Mouse (Mus musculus): ENCODE data around the gene Fam20a. TPM values are rescaled to one million over a fixed set of nuclear protein-coding genes. Genes with fewer than 3 reads are reported as not detected.

The Fam20a gene
- polyA plus RNA-seq, 1 experiment from 2014 or later = 0.37 TPM

- Histone ChIP-seq H3K4me3 (ENCODE audit: low read depth, low read length) (no peak overlapping the region), H3K27ac (replicated peaks; ENCODE audit: low read depth, low read length) (no peak overlapping the region), H3K9me3 (ENCODE audit: control insufficient read depth, low read length) (no peaks in the 10 kb centered on the region), H3K9ac (ENCODE audit: low read length) (no peak overlapping the region), H3K4me1 (ENCODE audit: control insufficient read depth, insufficient read depth, low read length) (peaks cover 2% of the 10 kb centered on the region; the same call in 1 of the 2 replicates), H3K27me3 (ENCODE audit: control insufficient read depth, insufficient read depth, low read length) (no peaks in the 10 kb centered on the region), H3K4me2 (ENCODE audit: low read depth, severe bottlenecking) (no peak overlapping the region), H3K36me3 (ENCODE audit: control insufficient read depth, insufficient read depth, low read length) (no peaks in the 10 kb centered on the region)
- ATAC-seq (ENCODE audit: insufficient number of reproducible peaks, low FRiP score, low TSS enrichment, low read depth) (no peak), DNase-seq (ENCODE audit: low spot score) (no peak)
- 92% methylated on average over 4 of the region's 4 CpGs for WGBS
Observed at GRCm38 (mm10) chr11:109708786-109709185, 13.3 kb downstream of the Fam20a start.

GRCm38 (mm10) chr11:109707442-109707841 lies 14.6 kb downstream of the Fam20a start:
- Histone ChIP-seq H3K9ac (ENCODE audit: low read length) (no peak overlapping the region), H3K4me2 (ENCODE audit: low read depth, severe bottlenecking) (no peak overlapping the region), H3K27me3 (ENCODE audit: control insufficient read depth, insufficient read depth, low read length) (no peaks in the 10 kb centered on the region), H3K36me3 (ENCODE audit: control insufficient read depth, insufficient read depth, low read length) (no peaks in the 10 kb centered on the region), H3K4me3 (ENCODE audit: low read depth, low read length) (no peak overlapping the region), H3K27ac (replicated peaks; ENCODE audit: low read depth, low read length) (no peak overlapping the region), H3K4me1 (ENCODE audit: control insufficient read depth, insufficient read depth, low read length) (no peaks in the 10 kb centered on the region), H3K9me3 (ENCODE audit: control insufficient read depth, low read length) (no peaks in the 10 kb centered on the region)
- no peak for ATAC-seq (ENCODE audit: insufficient number of reproducible peaks, low FRiP score, low TSS enrichment, low read depth)
- WGBS = 75% methylated on average over 3 of the region's 3 CpGs
- DNase-seq (ENCODE audit: low spot score) = no peak

- Histone ChIP-seq H3K27me3 (ENCODE audit: control insufficient read depth, insufficient read depth, low read length) (no peaks in the 10 kb centered on the region), H3K4me3 (ENCODE audit: low read depth, low read length) (no peak overlapping the region), H3K36me3 (ENCODE audit: control insufficient read depth, insufficient read depth, low read length) (no peaks in the 10 kb centered on the region), H3K9ac (ENCODE audit: low read length) (no peak overlapping the region), H3K4me2 (ENCODE audit: low read depth, severe bottlenecking) (no peak overlapping the region), H3K4me1 (ENCODE audit: control insufficient read depth, insufficient read depth, low read length) (no peaks in the 10 kb centered on the region), H3K9me3 (ENCODE audit: control insufficient read depth, low read length) (no peaks in the 10 kb centered on the region), H3K27ac (replicated peaks; ENCODE audit: low read depth, low read length) (no peak overlapping the region)
- no peak for DNase-seq (ENCODE audit: low spot score)
- no peak for ATAC-seq (ENCODE audit: insufficient number of reproducible peaks, low FRiP score, low TSS enrichment, low read depth)
- 88% methylated on average over 4 of the region's 4 CpGs for WGBS
Observed at GRCm38 (mm10) chr11:109706586-109706985, 15.5 kb downstream of the Fam20a start.

GRCm38 (mm10) chr11:109706055-109706412 lies 16.0 kb downstream of the Fam20a start:
- no peak for DNase-seq (ENCODE audit: low spot score)
- no peak overlapping the region for H3K9ac ChIP-seq (ENCODE audit: low read length)
- H3K4me2 ChIP-seq (ENCODE audit: low read depth, severe bottlenecking) = no peak overlapping the region
- H3K27ac ChIP-seq (replicated peaks; ENCODE audit: low read depth, low read length) = no peak overlapping the region
- H3K27me3 ChIP-seq (ENCODE audit: control insufficient read depth, insufficient read depth, low read length) = no peaks in the 10 kb centered on the region
- 76% methylated on average over 9 of the region's 9 CpGs for WGBS
- no peaks in the 10 kb centered on the region for H3K4me1 ChIP-seq (ENCODE audit: control insufficient read depth, insufficient read depth, low read length)
- no peak for ATAC-seq (ENCODE audit: insufficient number of reproducible peaks, low FRiP score, low TSS enrichment, low read depth)
- H3K9me3 ChIP-seq (ENCODE audit: control insufficient read depth, low read length) = no peaks in the 10 kb centered on the region
- no peak overlapping the region for H3K4me3 ChIP-seq (ENCODE audit: low read depth, low read length)
- no peaks in the 10 kb centered on the region for H3K36me3 ChIP-seq (ENCODE audit: control insufficient read depth, insufficient read depth, low read length)

GRCm38 (mm10) chr11:109705336-109706054 lies 16.6 kb downstream of the Fam20a start:
- Histone ChIP-seq H3K27me3 (ENCODE audit: control insufficient read depth, insufficient read depth, low read length) (no peaks in the 10 kb centered on the region), H3K27ac (replicated peaks; ENCODE audit: low read depth, low read length) (no peak overlapping the region), H3K36me3 (ENCODE audit: control insufficient read depth, insufficient read depth, low read length) (no peaks in the 10 kb centered on the region), H3K9ac (ENCODE audit: low read length) (no peak overlapping the region), H3K4me3 (ENCODE audit: low read depth, low read length) (no peak overlapping the region), H3K9me3 (ENCODE audit: control insufficient read depth, low read length) (no peaks in the 10 kb centered on the region), H3K4me1 (ENCODE audit: control insufficient read depth, insufficient read depth, low read length) (no peaks in the 10 kb centered on the region), H3K4me2 (ENCODE audit: low read depth, severe bottlenecking) (no peak overlapping the region)
- DNase-seq (ENCODE audit: low spot score) = no peak
- ATAC-seq (ENCODE audit: insufficient number of reproducible peaks, low FRiP score, low TSS enrichment, low read depth) = no peak
- 91% methylated on average over 9 of the region's 9 CpGs for WGBS

- no peaks in the 10 kb centered on the region for H3K4me1 ChIP-seq (ENCODE audit: control insufficient read depth, insufficient read depth, low read length)
- 93% methylated on average over 22 of the region's 22 CpGs for WGBS
- H3K27me3 ChIP-seq (ENCODE audit: control insufficient read depth, insufficient read depth, low read length) = no peaks in the 10 kb centered on the region
- no peak overlapping the region for H3K9ac ChIP-seq (ENCODE audit: low read length)
- no peak overlapping the region for H3K4me2 ChIP-seq (ENCODE audit: low read depth, severe bottlenecking)
- ATAC-seq (ENCODE audit: insufficient number of reproducible peaks, low FRiP score, low TSS enrichment, low read depth) = no peak
- H3K27ac ChIP-seq (replicated peaks; ENCODE audit: low read depth, low read length) = no peak overlapping the region
- H3K36me3 ChIP-seq (ENCODE audit: control insufficient read depth, insufficient read depth, low read length) = no peaks in the 10 kb centered on the region
- no peak overlapping the region for H3K4me3 ChIP-seq (ENCODE audit: low read depth, low read length)
- DNase-seq (ENCODE audit: low spot score) = no peak
- H3K9me3 ChIP-seq (ENCODE audit: control insufficient read depth, low read length) = no peaks in the 10 kb centered on the region
Observed at GRCm38 (mm10) chr11:109704311-109705205, 17.5 kb downstream of the Fam20a start.

- H3K4me2 ChIP-seq (ENCODE audit: low read depth, severe bottlenecking) = no peak overlapping the region
- WGBS = 86% methylated on average over 9 of the region's 9 CpGs
- no peaks in the 10 kb centered on the region for H3K27me3 ChIP-seq (ENCODE audit: control insufficient read depth, insufficient read depth, low read length)
- no peaks in the 10 kb centered on the region for H3K36me3 ChIP-seq (ENCODE audit: control insufficient read depth, insufficient read depth, low read length)
- no peaks in the 10 kb centered on the region for H3K4me1 ChIP-seq (ENCODE audit: control insufficient read depth, insufficient read depth, low read length)
- H3K9me3 ChIP-seq (ENCODE audit: control insufficient read depth, low read length) = no peaks in the 10 kb centered on the region
- no peak overlapping the region for H3K9ac ChIP-seq (ENCODE audit: low read length)
- no peak for ATAC-seq (ENCODE audit: insufficient number of reproducible peaks, low FRiP score, low TSS enrichment, low read depth)
- no peak overlapping the region for H3K27ac ChIP-seq (replicated peaks; ENCODE audit: low read depth, low read length)
- H3K4me3 ChIP-seq (ENCODE audit: low read depth, low read length) = no peak overlapping the region
- DNase-seq (ENCODE audit: low spot score) = no peak
Observed at GRCm38 (mm10) chr11:109703845-109704244, 18.2 kb downstream of the Fam20a start.

GRCm38 (mm10) chr11:109702031-109702815 lies 19.9 kb downstream of the Fam20a start:
- DNase-seq (ENCODE audit: low spot score) (no peak), ATAC-seq (ENCODE audit: insufficient number of reproducible peaks, low FRiP score, low TSS enrichment, low read depth) (no peak)
- no peaks in the 10 kb centered on the region for H3K9me3 ChIP-seq (ENCODE audit: control insufficient read depth, low read length)
- no peaks in the 10 kb centered on the region for H3K36me3 ChIP-seq (ENCODE audit: control insufficient read depth, insufficient read depth, low read length)
- no peaks in the 10 kb centered on the region for H3K4me1 ChIP-seq (ENCODE audit: control insufficient read depth, insufficient read depth, low read length)
- 69% methylated on average over 10 of the region's 10 CpGs for WGBS
- no peaks in the 10 kb centered on the region for H3K27me3 ChIP-seq (ENCODE audit: control insufficient read depth, insufficient read depth, low read length)
- no peak overlapping the region for H3K27ac ChIP-seq (replicated peaks; ENCODE audit: low read depth, low read length)
- no peak overlapping the region for H3K9ac ChIP-seq (ENCODE audit: low read length)
- H3K4me2 ChIP-seq (ENCODE audit: low read depth, severe bottlenecking) = no peak overlapping the region
- H3K4me3 ChIP-seq (ENCODE audit: low read depth, low read length) = no peak overlapping the region

All from limb, embryonic 11.5 days (tissue).